Mouse (Mus musculus) neural tube, embryonic 12.5 days (tissue): Measurements from ENCODE around the gene Nkx2-5. TPM values are rescaled to one million over a fixed set of nuclear protein-coding genes. Genes with fewer than 3 reads are reported as not detected.

Experiments used
- ATAC-seq: fragments of 200-750 bp; cut with Nextera tagmentation; 2 replicates; pipeline ENCODE4 v1.8.0; 2017; ENCODE audit warnings: low read depth, mild to moderate bottlenecking, moderate TSS enrichment, moderate library complexity; ENCODE audit not compliant: low FRiP score
- H3K27ac ChIP-seq: fragments of 300-500 bp; sonication (generic); 2 replicates; pipeline ENCODE4 v1.5.1; 2016
- H3K27me3 ChIP-seq: fragments of 300-500 bp; sonication (generic); replicated peaks from 2 replicates; pipeline ENCODE4 v1.6.1; 2016; ENCODE audit warnings: mild to moderate bottlenecking
- H3K36me3 ChIP-seq: fragments of 300-500 bp; sonication (generic); 2 replicates; pipeline ENCODE4 v1.6.1; 2016; ENCODE audit warnings: mild to moderate bottlenecking
- H3K4me1 ChIP-seq: fragments of 300-500 bp; sonication (generic); 2 replicates; pipeline ENCODE4 v1.6.1; 2016
- H3K4me2 ChIP-seq: fragments of 300-500 bp; sonication (generic); replicated peaks from 2 replicates; pipeline ENCODE4 v1.6.1; 2016; ENCODE audit warnings: mild to moderate bottlenecking
- H3K4me3 ChIP-seq: fragments of 300-500 bp; sonication (generic); 2 replicates; pipeline ENCODE4 v1.5.1; 2016
- H3K9ac ChIP-seq: fragments of 300-500 bp; sonication (generic); 2 replicates; pipeline ENCODE4 v1.6.1; 2016; ENCODE audit warnings: mild to moderate bottlenecking
- H3K9me3 ChIP-seq: fragments of 300-500 bp; sonication (generic); 2 replicates; pipeline ENCODE4 v1.6.1; 2016; ENCODE audit warnings: mild to moderate bottlenecking
- WGBS: fragments of 180-500 bp; shearing (Covaris S2); methylation state at CpG from one replicate; pipeline ENCODE4 v1.1.7; 2016; 5-methylcytosine and 5-hydroxymethylcytosine counted together
- polyA plus RNA-seq: library from polyadenylated mRNA; unstranded; fragments of >200 nt; fragmentation: Nextera tagmentation; extraction: Ambion mirVana; gene quantifications from 2 replicates; pipeline ENCODE4 v1.2.1, GENCODE M21; 2016

Gene Nkx2-5
- polyA plus RNA-seq, 1 experiment from 2014 or later: not detected

- Histone ChIP-seq H3K4me1 (no peaks in the 10 kb centered on the region), H3K36me3 (no peaks in the 10 kb centered on the region), H3K4me2 (no peak overlapping the region), H3K9me3 (no peaks in the 10 kb centered on the region), H3K4me3 (no peak overlapping the region), H3K9ac (no peak overlapping the region), H3K27me3 (no peaks in the 10 kb centered on the region), H3K27ac (no peak overlapping the region)
- no peak for ATAC-seq
- 75% methylated on average over 11 of the region's 11 CpGs for WGBS
These were observed 29.7 kb upstream of the Nkx2-5 start for GRCm38 (mm10) chr17:26874542-26874941.

GRCm38 (mm10) chr17:26873502-26873901, 28.7 kb upstream of the Nkx2-5 start:
- Histone ChIP-seq H3K4me3 (no peak overlapping the region), H3K4me1 (no peaks in the 10 kb centered on the region), H3K9ac (no peak overlapping the region), H3K4me2 (no peak overlapping the region), H3K9me3 (no peaks in the 10 kb centered on the region), H3K27ac (no peak overlapping the region), H3K27me3 (no peaks in the 10 kb centered on the region), H3K36me3 (no peaks in the 10 kb centered on the region)
- no peak for ATAC-seq
- WGBS: 75% methylated on average over 8 of the region's 8 CpGs

GRCm38 (mm10) chr17:26872870-26873269, 28.1 kb upstream of the Nkx2-5 start:
- H3K4me1 ChIP-seq: no peaks in the 10 kb centered on the region
- no peak for ATAC-seq
- H3K36me3 ChIP-seq: no peaks in the 10 kb centered on the region
- no peak overlapping the region for H3K9ac ChIP-seq
- no peaks in the 10 kb centered on the region for H3K27me3 ChIP-seq
- 75% methylated on average over 3 of the region's 3 CpGs for WGBS
- no peaks in the 10 kb centered on the region for H3K9me3 ChIP-seq
- no peak overlapping the region for H3K4me2 ChIP-seq
- no peak overlapping the region for H3K27ac ChIP-seq
- H3K4me3 ChIP-seq: no peak overlapping the region

- H3K4me2 ChIP-seq: no peak overlapping the region
- ATAC-seq: no peak
- no peak overlapping the region for H3K4me3 ChIP-seq
- H3K27me3 ChIP-seq: no peaks in the 10 kb centered on the region
- WGBS: 35% methylated on average over 5 of the region's 5 CpGs
- no peak overlapping the region for H3K27ac ChIP-seq
- H3K9ac ChIP-seq: no peak overlapping the region
- no peaks in the 10 kb centered on the region for H3K36me3 ChIP-seq
- no peaks in the 10 kb centered on the region for H3K9me3 ChIP-seq
- no peaks in the 10 kb centered on the region for H3K4me1 ChIP-seq
These were observed 23.9 kb upstream of the Nkx2-5 start for GRCm38 (mm10) chr17:26868756-26869155.

- 68% methylated on average over 6 of the region's 6 CpGs for WGBS
- no peak for ATAC-seq
- Histone ChIP-seq H3K4me1 (no peaks in the 10 kb centered on the region), H3K4me3 (no peak overlapping the region), H3K27me3 (peaks cover 4% of the 10 kb centered on the region; the same call in 1 of the 2 replicates), H3K27ac (no peak overlapping the region), H3K4me2 (no peak overlapping the region), H3K36me3 (no peaks in the 10 kb centered on the region), H3K9me3 (no peaks in the 10 kb centered on the region), H3K9ac (no peak overlapping the region)
These were observed 20.3 kb upstream of the Nkx2-5 start for GRCm38 (mm10) chr17:26865156-26865555.

- Histone ChIP-seq H3K27ac (no peak overlapping the region), H3K36me3 (no peaks in the 10 kb centered on the region), H3K4me1 (no peaks in the 10 kb centered on the region), H3K4me2 (no peak overlapping the region), H3K4me3 (no peak overlapping the region), H3K9me3 (no peaks in the 10 kb centered on the region), H3K9ac (no peak overlapping the region), H3K27me3 (peaks cover 11% of the 10 kb centered on the region)
- no peak for ATAC-seq
- WGBS: 60% methylated on average over 5 of the region's 5 CpGs
These were observed 19.5 kb upstream of the Nkx2-5 start for GRCm38 (mm10) chr17:26864343-26864742.

GRCm38 (mm10) chr17:26861793-26862192, 17.0 kb upstream of the Nkx2-5 start:
- Histone ChIP-seq H3K9ac (no peak overlapping the region), H3K27me3 (peaks cover 32% of the 10 kb centered on the region), H3K27ac (no peak overlapping the region), H3K4me2 (no peak overlapping the region), H3K4me1 (no peaks in the 10 kb centered on the region), H3K9me3 (no peaks in the 10 kb centered on the region), H3K4me3 (no peak overlapping the region), H3K36me3 (no peaks in the 10 kb centered on the region)
- ATAC-seq: no peak
- 73% methylated on average over 4 of the region's 4 CpGs for WGBS

- WGBS: 16% methylated on average over 6 of the region's 6 CpGs
- peaks cover 36% of the 10 kb centered on the region for H3K27me3 ChIP-seq
- ATAC-seq: no peak
These were observed 16.6 kb upstream of the Nkx2-5 start for GRCm38 (mm10) chr17:26861383-26861782.

GRCm38 (mm10) chr17:26860906-26861305, 16.1 kb upstream of the Nkx2-5 start:
- Histone ChIP-seq H3K4me1 (no peaks in the 10 kb centered on the region), H3K27me3 (peaks cover 41% of the 10 kb centered on the region), H3K4me3 (no peak overlapping the region), H3K4me2 (no peak overlapping the region), H3K9me3 (no peaks in the 10 kb centered on the region), H3K36me3 (no peaks in the 10 kb centered on the region), H3K27ac (no peak overlapping the region), H3K9ac (no peak overlapping the region)
- no peak for ATAC-seq
- WGBS: 49% methylated on average over 4 of the region's 4 CpGs

More at GRCm38 (mm10) chr17:26861383-26861782, 16.6 kb upstream of the Nkx2-5 start:
- Histone ChIP-seq H3K4me3 (no peak overlapping the region), H3K9ac (no peak overlapping the region), H3K4me2 (no peak overlapping the region), H3K27ac (no peak overlapping the region), H3K4me1 (no peaks in the 10 kb centered on the region), H3K9me3 (no peaks in the 10 kb centered on the region), H3K36me3 (no peaks in the 10 kb centered on the region)

- Histone ChIP-seq H3K9me3 (no peaks in the 10 kb centered on the region), H3K9ac (no peak overlapping the region), H3K27me3 (peaks cover 87% of the 10 kb centered on the region), H3K4me1 (peaks cover 14% of the 10 kb centered on the region), H3K27ac (no peak overlapping the region), H3K36me3 (no peaks in the 10 kb centered on the region), H3K4me3 (no peak overlapping the region), H3K4me2 (no peak overlapping the region)
- no peak for ATAC-seq
- WGBS: 3% methylated on average over 4 of the region's 4 CpGs
These were observed 7.5 kb upstream of the Nkx2-5 start for GRCm38 (mm10) chr17:26852262-26852661.

GRCm38 (mm10) chr17:26851136-26851460, 6.3 kb upstream of the Nkx2-5 start:
- no peak overlapping the region for H3K9ac ChIP-seq
- H3K27ac ChIP-seq: no peak overlapping the region
- H3K27me3 ChIP-seq: peaks cover 85% of the 10 kb centered on the region
- no peak overlapping the region for H3K4me2 ChIP-seq
- no peak for ATAC-seq
- H3K4me1 ChIP-seq: peaks cover 14% of the 10 kb centered on the region
- H3K36me3 ChIP-seq: no peaks in the 10 kb centered on the region
- WGBS: under 1% methylated on average over 8 of the region's 8 CpGs
- no peak overlapping the region for H3K4me3 ChIP-seq
- no peaks in the 10 kb centered on the region for H3K9me3 ChIP-seq

- H3K4me2 ChIP-seq: peak overlapping the region; percentile 43
- H3K36me3 ChIP-seq: no peaks in the 10 kb centered on the region
- H3K4me1 ChIP-seq: peaks cover 14% of the 10 kb centered on the region
- under 1% methylated on average over 48 of the region's 48 CpGs for WGBS
- H3K4me3 ChIP-seq: 0 out of 2 replicates have a peak overlapping the region, but pooled peaks have one; percentile 7
- H3K27me3 ChIP-seq: peaks cover 85% of the 10 kb centered on the region
- H3K9me3 ChIP-seq: no peaks in the 10 kb centered on the region
- no peak for ATAC-seq
- no peak overlapping the region for H3K27ac ChIP-seq
- no peak overlapping the region for H3K9ac ChIP-seq
These were observed 5.7 kb upstream of the Nkx2-5 start for GRCm38 (mm10) chr17:26850358-26851135.
